8 mouse cellular contexts compared by ENCODE assay signal in the genomic region with DNA sequence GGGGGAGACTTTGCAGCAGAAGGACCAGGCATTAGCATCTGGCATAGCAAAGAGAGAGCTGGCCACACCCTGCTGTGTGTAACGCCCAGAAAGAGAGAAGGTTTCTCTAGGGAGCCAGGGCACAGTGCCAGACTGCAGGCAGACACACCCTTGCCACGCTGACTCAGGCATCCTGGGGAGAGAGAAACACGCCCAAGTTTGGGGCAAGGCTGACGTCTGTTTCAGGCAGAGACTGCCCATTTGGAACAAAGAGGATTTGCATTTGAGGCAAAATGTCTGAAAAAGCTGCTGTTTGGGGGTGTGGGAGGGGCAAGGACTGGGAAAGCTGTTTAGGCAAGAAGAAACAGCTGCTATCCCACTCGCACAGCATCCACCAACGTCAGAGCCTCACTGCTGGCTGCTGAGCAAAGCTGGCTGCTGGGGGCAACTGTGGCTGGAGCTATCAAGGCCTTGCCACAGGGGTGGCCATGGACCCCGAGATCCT.
DNase-seq lines count a peak whose midpoint lies in the region; ATAC-seq and TF ChIP-seq lines count a peak whose summit lies in the region.

No protein-coding gene starts in this region.

- no peak overlapping the region for H3K27ac ChIP-seq in cerebellum, adult 2 months (ENCODE audit: insufficient read depth, low read length)
- peak overlapping the region; percentile 42; the same call in 1 of the 2 replicates for H3K27ac ChIP-seq in intestine, embryonic 15.5 days
- 0 out of 2 replicates have a peak overlapping the region, but pooled peaks have one; percentile 32 for H3K27ac ChIP-seq in midbrain, embryonic 14.5 days (replicated peaks; ENCODE audit: low read depth, low read length)

- peak; percentile 74 for ATAC-seq in intestine, embryonic 15.5 days
- 0 out of 2 replicates have a peak, but pooled peaks have one; percentile 35 for ATAC-seq in midbrain, embryonic 14.5 days (ENCODE audit: low FRiP score, low TSS enrichment)

- intact Hi-C loops in gastrocnemius, postnatal 14 days (cut with DNase I; ENCODE audit: low total_unique reads): no loop called here
- intact Hi-C loops in left cerebral cortex, postnatal 4 days (cut with DNase I): loop anchor here (10.0 kb wide), 2 partner anchors 99 to 189 kb away; a partner anchor contains a TSS

- DNase-seq in cerebellum, adult 2 months: peak; percentile 51 to 55
- DNase-seq in cerebellum, adult 9-10 months: no peak
- DNase-seq in c-Kit-positive CD71-negative TER-119-negative erythroid progenitor cells, embryonic 14.5 days (ENCODE audit: low read depth): peak; percentile 41
- DNase-seq in gastrocnemius, postnatal 14 days: peak; percentile 88
- peak; percentile 73 for DNase-seq in left cerebral cortex, postnatal 4 days
- peak; percentile 45 for DNase-seq in midbrain, embryonic 14.5 days
- DNase-seq in splenic B cell, adult 2 months (ENCODE audit: low read depth, low spot score): peak; percentile 70

- TF ChIP-seq CTCF in cerebellum, adult 2 months (IDR thresholded peaks at IDR 0.05; ENCODE audit: borderline replicate concordance, insufficient read depth, low read depth, low read length): no peak

- H3K9ac ChIP-seq in intestine, embryonic 15.5 days: no peak overlapping the region
- H3K9ac ChIP-seq in midbrain, embryonic 14.5 days (replicated peaks; ENCODE audit: low read length): no peak overlapping the region

- 18% methylated on average over 7 of the region's 7 CpGs for WGBS in cerebellum, adult 2 months
- 14% methylated on average over 7 of the region's 7 CpGs for WGBS in intestine, embryonic 15.5 days
- 7% methylated on average over 7 of the region's 7 CpGs for WGBS in midbrain, embryonic 14.5 days

- H3K27me3 ChIP-seq in cerebellum, adult 2 months (ENCODE audit: control insufficient read depth, insufficient read depth, low read length): no peaks in the 10 kb centered on the region
- H3K27me3 ChIP-seq in intestine, embryonic 15.5 days (replicated peaks): no peaks in the 10 kb centered on the region
- H3K27me3 ChIP-seq in midbrain, embryonic 14.5 days (ENCODE audit: control insufficient read depth, insufficient read depth, low read length): no peaks in the 10 kb centered on the region
- H3K27me3 ChIP-seq in splenic B cell, adult 2 months (ENCODE audit: control insufficient read depth, insufficient read depth, low read length, poor library complexity, severe bottlenecking): no peaks in the 10 kb centered on the region

- TF ChIP-seq POLR2A in cerebellum, adult 2 months (IDR thresholded peaks at IDR 0.05; ENCODE audit: borderline replicate concordance, insufficient read depth, low read length): no peak

- H3K36me3 ChIP-seq in intestine, embryonic 15.5 days: no peaks in the 10 kb centered on the region
- no peaks in the 10 kb centered on the region for H3K36me3 ChIP-seq in midbrain, embryonic 14.5 days (ENCODE audit: control insufficient read depth, insufficient read depth, low read length)
- H3K36me3 ChIP-seq in splenic B cell, adult 2 months (ENCODE audit: control insufficient read depth, insufficient read depth, low read length, poor library complexity, severe bottlenecking): no peaks in the 10 kb centered on the region

- H3K4me2 ChIP-seq in intestine, embryonic 15.5 days (replicated peaks): no peak overlapping the region
- H3K4me2 ChIP-seq in midbrain, embryonic 14.5 days (ENCODE audit: low read length): no peak overlapping the region

- H3K4me1 ChIP-seq in cerebellum, adult 2 months (ENCODE audit: control insufficient read depth, insufficient read depth, low read length): peaks cover 61% of the 10 kb centered on the region
- peaks cover 24% of the 10 kb centered on the region for H3K4me1 ChIP-seq in intestine, embryonic 15.5 days (replicated peaks)
- H3K4me1 ChIP-seq in midbrain, embryonic 14.5 days (ENCODE audit: control insufficient read depth, insufficient read depth, low read length): no peaks in the 10 kb centered on the region

- H3K4me3 ChIP-seq in cerebellum, adult 2 months (replicated peaks; ENCODE audit: insufficient read depth, low read depth, low read length): no peak overlapping the region
- H3K4me3 ChIP-seq in intestine, embryonic 15.5 days (replicated peaks): no peak overlapping the region
- no peak overlapping the region for H3K4me3 ChIP-seq in midbrain, embryonic 14.5 days (replicated peaks; ENCODE audit: low read depth, low read length)

- H3K9me3 ChIP-seq in intestine, embryonic 15.5 days: no peaks in the 10 kb centered on the region
- H3K9me3 ChIP-seq in midbrain, embryonic 14.5 days (ENCODE audit: control insufficient read depth, low read length): no peaks in the 10 kb centered on the region
